Mouse (Mus musculus) liver, embryonic 12.5 days (tissue): Measurements from ENCODE around the gene Ptger4. TPM values are rescaled to one million over a fixed set of nuclear protein-coding genes. Genes with fewer than 3 reads are reported as not detected.

ENCODE experiments used
- polyA plus RNA-seq: library from polyadenylated mRNA; unstranded; fragments of >200 nt; fragmentation: Nextera tagmentation; extraction: Ambion mirVana; gene quantifications from 2 replicates; pipeline ENCODE4 v1.2.1, GENCODE M21; 2016

Gene Ptger4
- polyA plus RNA-seq, 1 experiment from 2014 or later: 2.6 TPM

Other genes starting within 250 kb of the Ptger4 start
- not detected in 2 replicates for gene C7, start 180.4 kb downstream of the Ptger4 start, polyA plus RNA-seq
- 0.85 and 1.0 TPM in 2 replicates for gene Card6, start 135.6 kb downstream of the Ptger4 start, polyA plus RNA-seq
- 532 and 540 TPM in 2 replicates for gene Rpl37, start 127.5 kb downstream of the Ptger4 start, polyA plus RNA-seq
- gene Prkaa1, start 100.3 kb downstream of the Ptger4 start, polyA plus RNA-seq: 21.3 and 22.3 TPM in 2 replicates
- gene Ttc33, start 58.7 kb downstream of the Ptger4 start, polyA plus RNA-seq: 18.9 and 19.1 TPM in 2 replicates